Mouse (Mus musculus) hindbrain, embryonic 12.5 days (tissue): ENCODE data around the gene Gm5771. TPM values are rescaled to one million over a fixed set of nuclear protein-coding genes. Genes with fewer than 3 reads are reported as not detected.
"Not testable (repeated sequence)": the region's sequence is repeated elsewhere in the genome, so short reads cannot be mapped to it uniquely, and the experiment has no call there.

ENCODE experiments used
- ATAC-seq: fragments of 200-750 bp; cut with Nextera tagmentation; 2 replicates; pipeline ENCODE4 v1.8.0; 2017; ENCODE audit warnings: moderate TSS enrichment; ENCODE audit not compliant: low FRiP score
- H3K27ac ChIP-seq: fragments of 300-500 bp; sonication (generic); 2 replicates; pipeline ENCODE4 v1.5.1; 2016; ENCODE audit warnings: mild to moderate bottlenecking
- H3K27me3 ChIP-seq: fragments of 300-500 bp; sonication (generic); 2 replicates; pipeline ENCODE4 v1.6.1; 2016; ENCODE audit warnings: mild to moderate bottlenecking
- H3K36me3 ChIP-seq: fragments of 300-500 bp; sonication (generic); 2 replicates; pipeline ENCODE4 v1.6.1; 2016; ENCODE audit warnings: mild to moderate bottlenecking
- H3K4me1 ChIP-seq: fragments of 300-500 bp; sonication (generic); 2 replicates; pipeline ENCODE4 v1.6.1; 2016
- H3K4me2 ChIP-seq: fragments of 300-500 bp; sonication (generic); replicated peaks from 2 replicates; pipeline ENCODE4 v1.6.1; 2016; ENCODE audit warnings: mild to moderate bottlenecking
- H3K4me3 ChIP-seq: fragments of 300-500 bp; sonication (generic); 2 replicates; pipeline ENCODE4 v1.5.1; 2016; ENCODE audit warnings: mild to moderate bottlenecking
- H3K9ac ChIP-seq: fragments of 300-500 bp; sonication (generic); 2 replicates; pipeline ENCODE4 v1.6.1; 2016; ENCODE audit warnings: mild to moderate bottlenecking, moderate library complexity
- H3K9me3 ChIP-seq: fragments of 300-500 bp; sonication (generic); replicated peaks from 2 replicates; pipeline ENCODE4 v1.6.1; 2016; ENCODE audit warnings: mild to moderate bottlenecking
- WGBS: fragments of 180-500 bp; shearing (Covaris S2); methylation state at CpG from one replicate; pipeline ENCODE4 v1.1.7; 2016; 5-methylcytosine and 5-hydroxymethylcytosine counted together
- polyA plus RNA-seq: library from polyadenylated mRNA; unstranded; fragments of >200 nt; fragmentation: Nextera tagmentation; extraction: Ambion mirVana; gene quantifications from 2 replicates; pipeline ENCODE4 v1.2.1, GENCODE M21; 2016

The Gm5771 gene
- not detected in 2 replicates for polyA plus RNA-seq

- not testable (repeated sequence) for H3K27me3 ChIP-seq, H3K4me3 ChIP-seq, ATAC-seq, H3K27ac ChIP-seq, H3K4me1 ChIP-seq, H3K9me3 ChIP-seq, H3K9ac ChIP-seq, H3K4me2 ChIP-seq, H3K36me3 ChIP-seq
These were observed at the start of gene Gm5771 for GRCm38 (mm10) chr6:41392056-41392455. Gene Gm5771, plus strand, starts transcription at chr6:41392356.

GRCm38 (mm10) chr6:41353932-41354331 is 38.2 kb upstream of the Gm5771 start, which contains the start of gene Try10:
Gene Try10, plus strand, starts transcription at chr6:41354105.
- H3K9me3 ChIP-seq = no peaks in the 10 kb centered on the region
- H3K9ac ChIP-seq = no peak within 1 kb of the TSS
- no peak within 1 kb of the TSS for H3K4me2 ChIP-seq
- no peak for ATAC-seq
- WGBS = 79% methylated on average over 2 of the region's 2 CpGs
- no peaks in the 10 kb centered on the region for H3K4me1 ChIP-seq
- no peak within 1 kb of the TSS for H3K27ac ChIP-seq
- no peak within 1 kb of the TSS for H3K4me3 ChIP-seq
- H3K36me3 ChIP-seq = no peaks in the 10 kb centered on the region
- H3K27me3 ChIP-seq = no peaks in the 10 kb centered on the region

- not testable (repeated sequence) for ATAC-seq, H3K27me3 ChIP-seq, H3K9ac ChIP-seq, H3K4me2 ChIP-seq, H3K4me1 ChIP-seq, H3K27ac ChIP-seq, H3K36me3 ChIP-seq, H3K4me3 ChIP-seq, H3K9me3 ChIP-seq
- 95% methylated on average over 2 of the region's 2 CpGs for WGBS
These were observed 18.4 kb upstream of the Gm5771 start for GRCm38 (mm10) chr6:41373772-41374171.

- not testable (repeated sequence) for H3K9ac ChIP-seq, H3K27ac ChIP-seq, H3K9me3 ChIP-seq, H3K36me3 ChIP-seq, H3K4me2 ChIP-seq, H3K27me3 ChIP-seq, H3K4me1 ChIP-seq, H3K4me3 ChIP-seq, ATAC-seq
These were observed 14.6 kb upstream of the Gm5771 start, which contains the start of gene Prss3 for GRCm38 (mm10) chr6:41377578-41377977. Gene Prss3, minus strand, starts transcription at chr6:41377678.

GRCm38 (mm10) chr6:41386781-41387180 is 5.4 kb upstream of the Gm5771 start:
- Histone ChIP-seq H3K4me2 (no peak overlapping the region), H3K27ac (no peak overlapping the region), H3K27me3 (no peaks in the 10 kb centered on the region), H3K36me3 (no peaks in the 10 kb centered on the region), H3K9me3 (no peaks in the 10 kb centered on the region), H3K4me3 (no peak overlapping the region), H3K9ac (no peak overlapping the region), H3K4me1 (no peaks in the 10 kb centered on the region)
- ATAC-seq = no peak
- 89% methylated on average over 2 of the region's 2 CpGs for WGBS

GRCm38 (mm10) chr6:41391640-41392039 is 516 bp upstream of the Gm5771 start:
- H3K9ac ChIP-seq, ATAC-seq, H3K4me1 ChIP-seq, H3K4me2 ChIP-seq, H3K36me3 ChIP-seq, H3K27me3 ChIP-seq, H3K4me3 ChIP-seq, H3K9me3 ChIP-seq, H3K27ac ChIP-seq: not testable (repeated sequence)
- WGBS = 81% methylated on average over 1 of the region's 1 CpGs

GRCm38 (mm10) chr6:41442261-41442660 is 50.1 kb downstream of the Gm5771 start:
- not testable (repeated sequence) for H3K36me3 ChIP-seq, ATAC-seq, H3K4me1 ChIP-seq, H3K27ac ChIP-seq, H3K9me3 ChIP-seq, H3K9ac ChIP-seq, H3K4me2 ChIP-seq, H3K27me3 ChIP-seq, H3K4me3 ChIP-seq
- 100% methylated on average over 2 of the region's 2 CpGs for WGBS

GRCm38 (mm10) chr6:41446045-41446444 is 53.9 kb downstream of the Gm5771 start, which contains the start of gene Gm10334:
Gene Gm10334, minus strand, starts transcription at chr6:41446145.
- not testable (repeated sequence) for H3K27ac ChIP-seq, H3K9ac ChIP-seq, H3K36me3 ChIP-seq, H3K4me3 ChIP-seq, ATAC-seq, H3K27me3 ChIP-seq, H3K4me2 ChIP-seq, H3K9me3 ChIP-seq, H3K4me1 ChIP-seq

Other genes with a start within 250 kb of the Gm5771 start
- gene Try4, start 90.1 kb upstream of the Gm5771 start, polyA plus RNA-seq = not detected in 2 replicates
- not detected in 2 replicates for gene Try5, start 75.5 kb upstream of the Gm5771 start, polyA plus RNA-seq
- gene Try10, start 38.3 kb upstream of the Gm5771 start, polyA plus RNA-seq = not detected in 2 replicates
- not detected in 2 replicates for gene Prss3, start 14.7 kb upstream of the Gm5771 start, polyA plus RNA-seq
- 0.83 TPM in 1 of 2 replicates, not detected in the other for gene Gm10334, start 53.8 kb downstream of the Gm5771 start, polyA plus RNA-seq
- not detected in 2 replicates for gene Prss1, start 66.6 kb downstream of the Gm5771 start, polyA plus RNA-seq
- not detected in 2 replicates for gene Prss2, start 129.4 kb downstream of the Gm5771 start, polyA plus RNA-seq
- gene Ephb6, start 213.1 kb downstream of the Gm5771 start, polyA plus RNA-seq = 25.8 and 28.1 TPM in 2 replicates
- 0.62 and 1.1 TPM in 2 replicates for gene Trpv6, start 244.0 kb downstream of the Gm5771 start, polyA plus RNA-seq